Mouse (Mus musculus) lung, embryonic 14.5 days (tissue): ENCODE measurements at regions not wholly inside any gene's neighbourhood (a gene's known extent, or its start where the extent isn't known, plus 50 kb on each side); places are given as distances from the start of the nearest gene placed in this dataset.

ENCODE experiments used
- ATAC-seq: fragments of 200-750 bp; cut with Nextera tagmentation; 2 replicates; pipeline ENCODE4 v1.8.0; 2017; ENCODE audit warnings: mild to moderate bottlenecking, moderate TSS enrichment, moderate library complexity; ENCODE audit not compliant: insufficient read depth
- DNase-seq: peaks from one replicate; pipeline ENCODE4 v3.0.0-alpha.2; 2015
- H3K27ac ChIP-seq: fragments of 300-500 bp; sonication (generic); 2 replicates; pipeline ENCODE4 v1.5.1; 2014; ENCODE audit warnings: low read depth, mild to moderate bottlenecking, moderate library complexity
- H3K27me3 ChIP-seq: fragments of 300-500 bp; sonication (generic); 2 replicates; pipeline ENCODE4 v1.6.1; 2014; ENCODE audit warnings: low read length, control low read depth; ENCODE audit not compliant: insufficient read depth
- H3K36me3 ChIP-seq: fragments of 300-500 bp; sonication (generic); 2 replicates; pipeline ENCODE4 v1.6.1; 2014; ENCODE audit warnings: control low read depth; ENCODE audit not compliant: insufficient read depth
- H3K4me1 ChIP-seq: fragments of 300-500 bp; sonication (generic); 2 replicates; pipeline ENCODE4 v1.6.1; 2014; ENCODE audit warnings: antibody characterized with exemption, control low read depth; ENCODE audit not compliant: insufficient read depth
- H3K4me2 ChIP-seq: fragments of 300-500 bp; sonication (generic); 2 replicates; pipeline ENCODE4 v1.6.1; 2014; ENCODE audit warnings: mild to moderate bottlenecking
- H3K4me3 ChIP-seq: fragments of 300-500 bp; sonication (generic); 2 replicates; pipeline ENCODE4 v1.5.1; 2014; ENCODE audit warnings: low read depth, low read length
- H3K9ac ChIP-seq: fragments of 300-500 bp; sonication (generic); 2 replicates; pipeline ENCODE4 v1.6.1; 2014
- H3K9me3 ChIP-seq: fragments of 300-500 bp; sonication (generic); 2 replicates; pipeline ENCODE4 v1.6.1; 2016; ENCODE audit warnings: low read depth, low read length, control low read depth
- CTCF ChIP-seq: IDR thresholded peaks from 2 replicates; pipeline ENCODE4 v1.5.1; 2016; ENCODE audit warnings: antibody characterized with exemption, low read depth
- WGBS: fragments of 180-500 bp; shearing (Covaris S2); extraction: QIAGEN DNeasy Blood & Tissue Kit; methylation state at CpG from one replicate; pipeline ENCODE4 v1.1.7; 2014; 5-methylcytosine and 5-hydroxymethylcytosine counted together

- Histone ChIP-seq H3K27ac (no peak overlapping the region), H3K4me2 (no peak overlapping the region), H3K9me3 (no peaks in the 10 kb centered on the region), H3K27me3 (no peaks in the 10 kb centered on the region), H3K36me3 (no peaks in the 10 kb centered on the region), H3K4me3 (no peak overlapping the region), H3K9ac (no peak overlapping the region), H3K4me1 (no peaks in the 10 kb centered on the region)
- DNase-seq, result no peak
- WGBS, result 17% methylated on average over 9 of the region's 9 CpGs
- no peak for TF ChIP-seq CTCF
- no peak for ATAC-seq
Observed at GRCm38 (mm10) chr12:106829323-106829722, 659.1 kb upstream of the 3110018I06Rik start.

- Histone ChIP-seq H3K9ac (no peak overlapping the region), H3K4me2 (no peak overlapping the region), H3K27ac (no peak overlapping the region), H3K9me3 (no peaks in the 10 kb centered on the region), H3K4me3 (no peak overlapping the region), H3K27me3 (no peaks in the 10 kb centered on the region), H3K4me1 (no peaks in the 10 kb centered on the region), H3K36me3 (no peaks in the 10 kb centered on the region)
- WGBS, result 69% methylated on average over 3 of the region's 3 CpGs
- no peak for TF ChIP-seq CTCF
- no peak for DNase-seq
- ATAC-seq, result no peak
Observed at GRCm38 (mm10) chr12:106835241-106835640, 653.2 kb upstream of the 3110018I06Rik start.

GRCm38 (mm10) chr12:106839618-106840017, 648.8 kb upstream of the 3110018I06Rik start:
- Histone ChIP-seq H3K27ac (no peak overlapping the region), H3K36me3 (no peaks in the 10 kb centered on the region), H3K4me1 (no peaks in the 10 kb centered on the region), H3K9me3 (no peaks in the 10 kb centered on the region), H3K4me3 (no peak overlapping the region), H3K27me3 (no peaks in the 10 kb centered on the region), H3K4me2 (no peak overlapping the region), H3K9ac (no peak overlapping the region)
- 49% methylated on average over 5 of the region's 5 CpGs for WGBS
- DNase-seq, result no peak
- ATAC-seq, result no peak
- TF ChIP-seq CTCF, result no peak

GRCm38 (mm10) chr12:106840150-106840651, 648.2 kb upstream of the 3110018I06Rik start:
- ATAC-seq (no peak), DNase-seq (no peak)
- H3K4me1 ChIP-seq, result no peaks in the 10 kb centered on the region
- H3K36me3 ChIP-seq, result no peaks in the 10 kb centered on the region
- no peak overlapping the region for H3K4me3 ChIP-seq
- no peak for TF ChIP-seq CTCF
- H3K4me2 ChIP-seq, result no peak overlapping the region
- WGBS, result 44% methylated on average over 9 of the region's 9 CpGs
- H3K9me3 ChIP-seq, result no peaks in the 10 kb centered on the region
- no peak overlapping the region for H3K9ac ChIP-seq
- H3K27ac ChIP-seq, result no peak overlapping the region
- H3K27me3 ChIP-seq, result no peaks in the 10 kb centered on the region

GRCm38 (mm10) chr12:106841996-106842395, 646.4 kb upstream of the 3110018I06Rik start:
- WGBS, result 59% methylated on average over 8 of the region's 8 CpGs
- no peak overlapping the region for H3K9ac ChIP-seq
- no peak overlapping the region for H3K4me2 ChIP-seq
- H3K36me3 ChIP-seq, result no peaks in the 10 kb centered on the region
- no peaks in the 10 kb centered on the region for H3K9me3 ChIP-seq
- no peak for DNase-seq
- H3K27me3 ChIP-seq, result no peaks in the 10 kb centered on the region
- H3K27ac ChIP-seq, result no peak overlapping the region
- no peak overlapping the region for H3K4me3 ChIP-seq
- no peak for ATAC-seq
- no peak for TF ChIP-seq CTCF
- H3K4me1 ChIP-seq, result no peaks in the 10 kb centered on the region

GRCm38 (mm10) chr12:106842396-106842795, 646.0 kb upstream of the 3110018I06Rik start:
- no peaks in the 10 kb centered on the region for H3K36me3 ChIP-seq
- no peak for DNase-seq
- no peaks in the 10 kb centered on the region for H3K4me1 ChIP-seq
- H3K4me3 ChIP-seq, result no peak overlapping the region
- no peak overlapping the region for H3K9ac ChIP-seq
- H3K27me3 ChIP-seq, result no peaks in the 10 kb centered on the region
- no peaks in the 10 kb centered on the region for H3K9me3 ChIP-seq
- ATAC-seq, result no peak
- no peak overlapping the region for H3K4me2 ChIP-seq
- no peak for TF ChIP-seq CTCF
- WGBS, result 47% methylated on average over 8 of the region's 8 CpGs
- H3K27ac ChIP-seq, result no peak overlapping the region

GRCm38 (mm10) chr12:106851666-106852065, 636.8 kb upstream of the 3110018I06Rik start:
- H3K36me3 ChIP-seq, result no peaks in the 10 kb centered on the region
- H3K27ac ChIP-seq, result no peak overlapping the region
- H3K4me2 ChIP-seq, result no peak overlapping the region
- H3K27me3 ChIP-seq, result no peaks in the 10 kb centered on the region
- H3K9ac ChIP-seq, result no peak overlapping the region
- 70% methylated on average over 4 of the region's 4 CpGs for WGBS
- no peak overlapping the region for H3K4me3 ChIP-seq
- H3K9me3 ChIP-seq, result no peaks in the 10 kb centered on the region
- TF ChIP-seq CTCF, result no peak
- no peaks in the 10 kb centered on the region for H3K4me1 ChIP-seq
- no peak for DNase-seq
- ATAC-seq, result no peak

GRCm38 (mm10) chr12:106852736-106853135, 635.7 kb upstream of the 3110018I06Rik start:
- 60% methylated on average over 8 of the region's 8 CpGs for whole genome bisulfite sequencing

More at GRCm38 (mm10) chr12:106852736-106853135, 635.7 kb upstream of the 3110018I06Rik start:
- H3K36me3 ChIP-seq, result no peaks in the 10 kb centered on the region
- H3K4me1 ChIP-seq, result no peaks in the 10 kb centered on the region
- no peak overlapping the region for H3K4me2 ChIP-seq
- no peaks in the 10 kb centered on the region for H3K27me3 ChIP-seq
- DNase-seq (no peak), ATAC-seq (no peak)
- no peak overlapping the region for H3K27ac ChIP-seq
- no peak overlapping the region for H3K9ac ChIP-seq
- H3K4me3 ChIP-seq, result no peak overlapping the region
- no peak for TF ChIP-seq CTCF
- no peaks in the 10 kb centered on the region for H3K9me3 ChIP-seq
